Mouse (Mus musculus) stomach, postnatal 0 days (tissue): ENCODE measurements around the gene Dok1.
A peak's percentile ranks its signal among the peaks of the same experiment; 100 is the strongest.

Experiments used
- CTCF ChIP-seq: IDR thresholded peaks from 2 replicates; pipeline ENCODE4 v1.5.1; 2016; ENCODE audit warnings: antibody characterized with exemption, low read depth, mild to moderate bottlenecking, moderate library complexity
- EP300 ChIP-seq: optimal IDR thresholded peaks from 2 replicates; pipeline ENCODE3; 2016; ENCODE audit warnings: antibody characterized with exemption

DNA sequence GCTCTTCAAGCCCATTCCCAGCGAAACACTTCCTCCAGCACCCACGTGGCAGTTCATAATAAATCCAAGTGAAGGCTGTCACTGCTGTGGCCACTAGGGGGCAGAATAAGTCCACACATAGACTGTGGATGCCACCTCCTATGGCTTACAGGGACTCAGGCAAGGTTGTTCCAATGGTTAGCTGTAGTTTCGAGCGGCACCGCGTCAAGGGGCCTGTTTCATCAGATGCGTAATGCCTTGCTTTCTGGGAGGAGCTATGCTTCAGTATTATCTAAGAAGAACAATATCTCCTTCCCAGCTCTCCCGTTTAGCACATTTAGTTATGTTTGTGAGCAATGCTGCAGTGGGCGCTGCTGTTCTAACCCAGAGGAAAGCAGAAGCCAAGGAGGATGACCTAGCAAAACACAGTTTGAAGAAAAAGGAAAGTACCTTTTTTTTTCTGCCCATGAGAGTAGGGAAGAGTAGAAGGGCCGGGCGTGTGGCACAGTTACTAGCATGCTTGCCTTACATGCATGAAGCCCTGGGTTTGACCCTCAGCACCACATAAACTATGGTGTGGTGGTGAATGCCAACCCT is 36.4 kb downstream of the Dok1 start:
- TF ChIP-seq CTCF, result peak; percentile 96
- no peak for TF ChIP-seq EP300
